Mouse (Mus musculus): ENCODE measurements around the gene Trpv4.

DNA sequence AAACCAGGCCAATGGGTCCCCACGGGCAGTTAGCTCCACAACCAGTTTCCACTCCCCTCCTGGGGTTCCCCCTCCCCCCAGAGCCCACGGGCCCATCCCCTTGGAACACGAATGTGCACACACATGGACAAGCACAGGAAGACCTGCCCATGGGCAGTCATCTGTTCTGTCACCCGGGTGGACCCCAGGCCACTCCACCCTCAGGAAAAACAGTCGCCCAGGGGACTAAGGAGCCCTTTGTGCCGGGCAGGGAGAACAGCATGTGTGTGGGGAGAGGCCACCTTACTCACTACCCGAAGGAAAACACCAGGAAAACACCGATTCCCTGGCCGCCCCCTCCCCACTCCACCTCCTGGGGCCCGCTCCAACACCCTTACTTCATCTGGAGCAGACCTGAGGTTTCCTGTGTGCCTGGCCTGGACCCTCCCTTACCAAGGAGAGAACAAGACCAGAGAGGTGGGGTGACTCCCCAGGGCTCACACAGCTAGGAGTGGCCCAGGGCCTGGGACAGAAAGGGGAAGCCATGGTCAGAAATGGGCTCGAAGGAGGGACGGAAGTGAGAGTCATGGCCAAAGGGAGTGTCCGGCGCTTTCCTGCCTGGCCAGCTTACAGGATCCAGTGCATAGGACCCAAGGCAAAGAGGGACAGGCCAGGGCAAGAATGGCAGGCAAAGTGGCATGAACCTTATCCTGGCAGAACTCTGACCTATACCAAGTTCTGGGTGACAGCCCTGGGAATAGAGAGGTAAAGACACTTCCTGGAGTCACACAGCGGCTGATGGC, 4.4 kb downstream of the Trpv4 start:
- no peak for TF ChIP-seq CTCF (conservative IDR thresholded peaks at IDR 0.05; ENCODE audit: insufficient read depth, insufficient read length, low read depth, low read length)
- no peak for TF ChIP-seq POLR2A (IDR thresholded peaks at IDR 0.05; ENCODE audit: low read depth, low read length)

Data from kidney, adult 2 months (tissue).